Mouse (Mus musculus): ENCODE data around the gene Gramd1a. TPM values are rescaled to one million over a fixed set of nuclear protein-coding genes. Genes with fewer than 3 reads are reported as not detected.

Gene Gramd1a
- polyA plus RNA-seq, 1 experiment: 54.9 TPM

- H3K9ac ChIP-seq (ENCODE audit: low read depth, poor library complexity, severe bottlenecking): no peak overlapping the region
- TF ChIP-seq CTCF (IDR thresholded peaks at IDR 0.05; ENCODE audit: low read depth, low read length): no peak
- no peak for TF ChIP-seq EP300 (IDR thresholded peaks at IDR 0.05; ENCODE audit: insufficient read depth, low read depth, low read length)
- no peak for TF ChIP-seq POLR2A (IDR thresholded peaks at IDR 0.05; ENCODE audit: insufficient read depth, low read length)
Observed at GRCm38 (mm10) chr7:31110861-31111385, 44.8 kb downstream of the Gramd1a start.

GRCm38 (mm10) chr7:31109796-31110195, 45.9 kb downstream of the Gramd1a start:
- H3K9ac ChIP-seq (ENCODE audit: low read depth, poor library complexity, severe bottlenecking): no peak overlapping the region
- no peaks in the 10 kb centered on the region for H3K9me3 ChIP-seq (replicated peaks; ENCODE audit: control insufficient read depth, insufficient read depth, low read length, poor library complexity, severe bottlenecking)
- no peak for TF ChIP-seq POLR2A (IDR thresholded peaks at IDR 0.05; ENCODE audit: insufficient read depth, low read length)
- no peak for TF ChIP-seq EP300 (IDR thresholded peaks at IDR 0.05; ENCODE audit: insufficient read depth, low read depth, low read length)
- no peak for TF ChIP-seq CTCF (IDR thresholded peaks at IDR 0.05; ENCODE audit: low read depth, low read length)

More at GRCm38 (mm10) chr7:31110861-31111385, 44.8 kb downstream of the Gramd1a start:
- Histone ChIP-seq H3K9me3 (replicated peaks; ENCODE audit: control insufficient read depth, insufficient read depth, low read length, poor library complexity, severe bottlenecking) (no peaks in the 10 kb centered on the region), H3K27ac (ENCODE audit: insufficient read depth, low read length) (no peak overlapping the region), H3K4me3 (ENCODE audit: low read depth, low read length) (no peak overlapping the region), H3K27me3 (ENCODE audit: control insufficient read depth, insufficient read depth, low read length, poor library complexity, severe bottlenecking) (no peaks in the 10 kb centered on the region), H3K4me1 (ENCODE audit: control insufficient read depth, insufficient read depth, low read length) (no peaks in the 10 kb centered on the region), H3K36me3 (ENCODE audit: control insufficient read depth, insufficient read depth, low read length, poor library complexity, severe bottlenecking) (no peaks in the 10 kb centered on the region)

GRCm38 (mm10) chr7:31109091-31109490, 46.6 kb downstream of the Gramd1a start:
- H3K36me3 ChIP-seq (ENCODE audit: control insufficient read depth, insufficient read depth, low read length, poor library complexity, severe bottlenecking): no peaks in the 10 kb centered on the region
- H3K4me3 ChIP-seq (ENCODE audit: low read depth, low read length): no peak overlapping the region
- H3K9me3 ChIP-seq (replicated peaks; ENCODE audit: control insufficient read depth, insufficient read depth, low read length, poor library complexity, severe bottlenecking): no peaks in the 10 kb centered on the region
- no peaks in the 10 kb centered on the region for H3K27me3 ChIP-seq (ENCODE audit: control insufficient read depth, insufficient read depth, low read length, poor library complexity, severe bottlenecking)
- no peak overlapping the region for H3K9ac ChIP-seq (ENCODE audit: low read depth, poor library complexity, severe bottlenecking)
- TF ChIP-seq CTCF (IDR thresholded peaks at IDR 0.05; ENCODE audit: low read depth, low read length) (no peak), EP300 (IDR thresholded peaks at IDR 0.05; ENCODE audit: insufficient read depth, low read depth, low read length) (no peak), POLR2A (IDR thresholded peaks at IDR 0.05; ENCODE audit: insufficient read depth, low read length) (no peak)
- H3K4me1 ChIP-seq (ENCODE audit: control insufficient read depth, insufficient read depth, low read length): no peaks in the 10 kb centered on the region
- H3K27ac ChIP-seq (ENCODE audit: insufficient read depth, low read length): no peak overlapping the region

More at GRCm38 (mm10) chr7:31109796-31110195, 45.9 kb downstream of the Gramd1a start:
- H3K36me3 ChIP-seq (ENCODE audit: control insufficient read depth, insufficient read depth, low read length, poor library complexity, severe bottlenecking): no peaks in the 10 kb centered on the region
- no peaks in the 10 kb centered on the region for H3K4me1 ChIP-seq (ENCODE audit: control insufficient read depth, insufficient read depth, low read length)
- H3K4me3 ChIP-seq (ENCODE audit: low read depth, low read length): no peak overlapping the region
- no peak overlapping the region for H3K27ac ChIP-seq (ENCODE audit: insufficient read depth, low read length)
- no peaks in the 10 kb centered on the region for H3K27me3 ChIP-seq (ENCODE audit: control insufficient read depth, insufficient read depth, low read length, poor library complexity, severe bottlenecking)

- H3K4me3 ChIP-seq (ENCODE audit: low read depth, low read length): no peak overlapping the region
- H3K9me3 ChIP-seq (replicated peaks; ENCODE audit: control insufficient read depth, insufficient read depth, low read length, poor library complexity, severe bottlenecking): no peaks in the 10 kb centered on the region
- H3K36me3 ChIP-seq (ENCODE audit: control insufficient read depth, insufficient read depth, low read length, poor library complexity, severe bottlenecking): no peaks in the 10 kb centered on the region
- no peak overlapping the region for H3K27ac ChIP-seq (ENCODE audit: insufficient read depth, low read length)
- no peaks in the 10 kb centered on the region for H3K4me1 ChIP-seq (ENCODE audit: control insufficient read depth, insufficient read depth, low read length)
- H3K9ac ChIP-seq (ENCODE audit: low read depth, poor library complexity, severe bottlenecking): no peak overlapping the region
- TF ChIP-seq CTCF (IDR thresholded peaks at IDR 0.05; ENCODE audit: low read depth, low read length) (no peak), EP300 (IDR thresholded peaks at IDR 0.05; ENCODE audit: insufficient read depth, low read depth, low read length) (no peak), POLR2A (IDR thresholded peaks at IDR 0.05; ENCODE audit: insufficient read depth, low read length) (no peak)
- no peaks in the 10 kb centered on the region for H3K27me3 ChIP-seq (ENCODE audit: control insufficient read depth, insufficient read depth, low read length, poor library complexity, severe bottlenecking)
Observed at GRCm38 (mm10) chr7:31107781-31108180, 47.9 kb downstream of the Gramd1a start.

- Histone ChIP-seq H3K27ac (ENCODE audit: insufficient read depth, low read length) (no peak overlapping the region), H3K4me1 (ENCODE audit: control insufficient read depth, insufficient read depth, low read length) (no peaks in the 10 kb centered on the region), H3K4me3 (ENCODE audit: low read depth, low read length) (no peak overlapping the region), H3K9ac (ENCODE audit: low read depth, poor library complexity, severe bottlenecking) (no peak overlapping the region), H3K9me3 (replicated peaks; ENCODE audit: control insufficient read depth, insufficient read depth, low read length, poor library complexity, severe bottlenecking) (no peaks in the 10 kb centered on the region), H3K27me3 (ENCODE audit: control insufficient read depth, insufficient read depth, low read length, poor library complexity, severe bottlenecking) (no peaks in the 10 kb centered on the region), H3K36me3 (ENCODE audit: control insufficient read depth, insufficient read depth, low read length, poor library complexity, severe bottlenecking) (no peaks in the 10 kb centered on the region)
- no peak for TF ChIP-seq CTCF (IDR thresholded peaks at IDR 0.05; ENCODE audit: low read depth, low read length)
- TF ChIP-seq POLR2A (IDR thresholded peaks at IDR 0.05; ENCODE audit: insufficient read depth, low read length): no peak
- TF ChIP-seq EP300 (IDR thresholded peaks at IDR 0.05; ENCODE audit: insufficient read depth, low read depth, low read length): no peak
Observed at GRCm38 (mm10) chr7:31106166-31106565, 49.5 kb downstream of the Gramd1a start.

GRCm38 (mm10) chr7:31105061-31105768, 50.5 kb downstream of the Gramd1a start:
- H3K4me1 ChIP-seq (ENCODE audit: control insufficient read depth, insufficient read depth, low read length): no peaks in the 10 kb centered on the region
- H3K4me3 ChIP-seq (ENCODE audit: low read depth, low read length): no peak overlapping the region
- no peak overlapping the region for H3K9ac ChIP-seq (ENCODE audit: low read depth, poor library complexity, severe bottlenecking)
- no peak for TF ChIP-seq EP300 (IDR thresholded peaks at IDR 0.05; ENCODE audit: insufficient read depth, low read depth, low read length)
- peak; percentile 71 for TF ChIP-seq CTCF (IDR thresholded peaks at IDR 0.05; ENCODE audit: low read depth, low read length)
- no peak for TF ChIP-seq POLR2A (IDR thresholded peaks at IDR 0.05; ENCODE audit: insufficient read depth, low read length)
- no peaks in the 10 kb centered on the region for H3K9me3 ChIP-seq (replicated peaks; ENCODE audit: control insufficient read depth, insufficient read depth, low read length, poor library complexity, severe bottlenecking)
- no peaks in the 10 kb centered on the region for H3K27me3 ChIP-seq (ENCODE audit: control insufficient read depth, insufficient read depth, low read length, poor library complexity, severe bottlenecking)
- no peak overlapping the region for H3K27ac ChIP-seq (ENCODE audit: insufficient read depth, low read length)
- H3K36me3 ChIP-seq (ENCODE audit: control insufficient read depth, insufficient read depth, low read length, poor library complexity, severe bottlenecking): no peaks in the 10 kb centered on the region
